Mouse (Mus musculus): ENCODE results near the gene Srp14.

DNA sequence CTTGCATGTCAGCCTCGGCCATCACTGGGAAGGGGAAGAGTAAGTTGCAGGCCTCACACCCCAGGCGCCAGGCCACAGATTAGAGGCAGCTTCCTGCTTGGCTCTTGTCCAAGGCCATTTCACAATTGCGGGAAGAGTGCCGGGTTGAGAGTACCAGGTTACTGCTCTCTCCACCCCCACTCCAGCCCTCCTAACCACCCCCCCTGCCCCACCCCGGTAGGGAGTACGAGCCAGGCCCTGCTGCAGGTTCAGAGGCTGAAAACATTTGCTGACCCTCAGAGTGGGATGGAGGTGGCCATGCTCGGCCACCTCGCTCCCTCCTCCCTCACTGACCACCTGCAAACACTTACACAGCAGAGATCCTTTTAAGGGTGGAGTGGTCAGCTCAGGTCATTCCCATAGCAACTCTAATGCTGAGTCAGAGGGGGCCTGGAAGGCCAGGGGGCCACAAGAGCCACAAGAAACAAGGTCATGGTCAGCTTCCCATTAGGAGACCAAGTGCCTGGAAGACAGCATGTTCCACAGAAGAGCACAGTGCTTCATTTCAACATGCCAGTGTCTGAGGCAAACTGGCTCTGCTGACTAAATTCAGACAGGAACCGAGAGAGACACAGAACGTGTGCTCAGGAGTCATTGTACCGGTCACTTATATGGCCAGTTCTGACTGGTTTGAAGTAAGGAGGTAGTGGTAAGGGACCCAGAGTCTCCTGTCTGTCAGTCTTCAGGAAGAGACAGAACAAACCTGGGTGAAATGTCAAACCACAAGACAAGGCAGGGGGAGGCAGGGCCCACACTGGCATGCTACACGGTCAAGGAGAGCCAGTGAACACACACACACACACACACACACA is 11.0 kb upstream of the Srp14 start:
- TF ChIP-seq EP300 (IDR thresholded peaks at IDR 0.05; ENCODE audit: low read depth) (no peak), CTCF (IDR thresholded peaks at IDR 0.05; ENCODE audit: low read depth) (no peak)
